Mouse (Mus musculus) left cerebral cortex, postnatal 14 days (tissue): ENCODE measurements around the gene Sltm. TPM values are rescaled to one million over a fixed set of nuclear protein-coding genes. Genes with fewer than 3 reads are reported as not detected.

Experiments used
- DNase-seq, 2 experiments: peaks; one replicate each; pipeline ENCODE4 v3.0.0; 2021 to 2022; ENCODE audit warnings: low spot score in 2 of 2, mixed read lengths in 1 of 2
- intact Hi-C: fragments of 180-260 bp; cut with DNase I; formaldehyde crosslinking; loops from one replicate; pipeline ENCODE4 v1.15.1; 2025
- long read RNA-seq, 2 experiments: library from polyadenylated mRNA; stranded (forward); transcript quantifications; one replicate each; pipeline ENCODE4 v2.0.0; 2021
- total RNA-seq, 2 experiments: library from RNA; stranded (reverse); gene quantifications; 2 replicates each; pipeline ENCODE4 v1.2.3; 2021

The Sltm gene
- 10 to 100 TPM; 38.8 to 43.1 TPM for total RNA-seq
- long read RNA-seq, experiment 1, transcript Sltm-201 (21 exons, 3,691 nt): major isoform, 12 of 40 reads
- long read RNA-seq, experiment 1, transcript Sltm-206 (21 exons, 3,755 nt): major isoform, 12 of 40 reads
- long read RNA-seq, experiment 1, partial matches to known transcripts: 7 of 40 reads
- long read RNA-seq, experiment 1, other reads (novel, unspliced or antisense): 8 of 40 reads
- long read RNA-seq, experiment 2, transcript Sltm-201 (21 exons, 3,691 nt): major isoform, 16 of 48 reads
- long read RNA-seq, experiment 2, transcript Sltm-206 (21 exons, 3,755 nt): minor isoform, 7 of 48 reads
- long read RNA-seq, experiment 2, partial matches to known transcripts: 0 of 48 reads
- long read RNA-seq, experiment 2, other reads (novel, unspliced or antisense): 24 of 48 reads

GRCm38 (mm10) chr9:70542305-70543041 lies at the start of gene Sltm:
Gene Sltm (plus strand): TSS chr9:70542754.
- intact Hi-C loops: loop anchor here (2.0 kb wide), 1 partner anchor 40 kb away; the partner anchor contains the start of gene Rnf111
- DNase-seq: peak; percentile 98 to 99

GRCm38 (mm10) chr9:70493038-70493437 lies 49.5 kb upstream of the Sltm start:
- intact Hi-C loops: no loop called here
- DNase-seq: no peak

- intact Hi-C loops: no loop called here
- no peak for DNase-seq
Observed at GRCm38 (mm10) chr9:70496990-70497389, 45.6 kb upstream of the Sltm start.

GRCm38 (mm10) chr9:70502284-70503014 lies 40.1 kb upstream of the Sltm start:
- DNase-seq: no peak
- intact Hi-C loops: loop anchor here (2.0 to 10.0 kb wide), 2 partner anchors 40 to 398 kb away; partner anchors contain the start of gene Sltm

GRCm38 (mm10) chr9:70503015-70503603 lies 39.4 kb upstream of the Sltm start:
- intact Hi-C loops: loop anchor here (2.0 to 10.0 kb wide), 2 partner anchors 40 to 398 kb away; partner anchors contain the start of gene Sltm

GRCm38 (mm10) chr9:70503626-70504041 lies 38.9 kb upstream of the Sltm start, which contains the start of gene Rnf111:
Gene Rnf111 (minus strand): TSS chr9:70503725.
- intact Hi-C loops: loop anchor here (2.0 to 10.0 kb wide), 2 partner anchors 39 to 399 kb away; partner anchors contain the start of gene Sltm
- peak; percentile 96 for DNase-seq

More at GRCm38 (mm10) chr9:70503015-70503603, 39.4 kb upstream of the Sltm start:
- DNase-seq: peak; percentile 32 to 51

- no peak for DNase-seq
- intact Hi-C loops: loop anchor here (10.0 kb wide), 1 partner anchor 401 kb away; no protein-coding TSS in a partner anchor
Observed at GRCm38 (mm10) chr9:70506186-70506585, 36.4 kb upstream of the Sltm start.

GRCm38 (mm10) chr9:70506787-70507186 lies 35.8 kb upstream of the Sltm start:
- intact Hi-C loops: loop anchor here (10.0 kb wide), 1 partner anchor 402 kb away; no protein-coding TSS in a partner anchor
- DNase-seq: no peak

- no peak for DNase-seq
- intact Hi-C loops: loop anchor here (10.0 kb wide), 1 partner anchor 405 kb away; no protein-coding TSS in a partner anchor
Observed at GRCm38 (mm10) chr9:70509906-70510525, 32.5 kb upstream of the Sltm start.

GRCm38 (mm10) chr9:70510998-70511583 lies 31.5 kb upstream of the Sltm start:
- intact Hi-C loops: no loop called here
- DNase-seq: no peak

- DNase-seq: no peak
- intact Hi-C loops: no loop called here
Observed at GRCm38 (mm10) chr9:70511681-70512080, 30.9 kb upstream of the Sltm start.

GRCm38 (mm10) chr9:70520651-70521050 lies 21.9 kb upstream of the Sltm start:
- intact Hi-C loops: no loop called here
- DNase-seq: no peak

GRCm38 (mm10) chr9:70523813-70524212 lies 18.7 kb upstream of the Sltm start:
- DNase-seq: no peak
- intact Hi-C loops: no loop called here

- DNase-seq: no peak
- intact Hi-C loops: no loop called here
Observed at GRCm38 (mm10) chr9:70524366-70524765, 18.2 kb upstream of the Sltm start.

GRCm38 (mm10) chr9:70533328-70533727 lies 9.2 kb upstream of the Sltm start:
- intact Hi-C loops: no loop called here
- DNase-seq: no peak

- no peak for DNase-seq
- intact Hi-C loops: no loop called here
Observed at GRCm38 (mm10) chr9:70541584-70541983, 970 bp upstream of the Sltm start.

GRCm38 (mm10) chr9:70543048-70543880 lies 710 bp downstream of the Sltm start:
- intact Hi-C loops: loop anchor here (2.0 kb wide), 1 partner anchor 40 kb away; the partner anchor contains the start of gene Rnf111
- peak in 1 of 2 experiments; percentile 38 for DNase-seq
